Mouse (Mus musculus): ENCODE measurements around the gene Nudt8.

Nudt8 gene

DNA sequence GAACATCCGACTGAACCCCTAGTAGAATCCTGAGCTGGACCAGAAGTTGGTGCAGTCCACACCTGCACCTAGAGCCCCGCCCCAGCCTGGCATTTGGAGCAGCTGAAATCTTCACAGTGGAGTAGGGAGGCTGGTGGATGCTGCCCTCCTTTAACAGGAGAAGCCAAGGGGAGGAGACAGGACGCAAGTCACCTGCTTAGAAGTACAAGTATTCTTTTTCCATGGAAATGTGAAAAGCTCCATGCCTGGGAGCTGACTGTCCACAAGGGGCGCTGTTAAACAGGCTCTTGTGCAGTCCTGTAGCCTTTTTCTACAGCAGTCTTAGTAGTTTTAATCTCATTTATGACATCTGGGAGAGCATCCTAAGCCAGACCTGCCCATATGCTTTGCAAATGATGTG, 11.6 kb upstream of the Nudt8 start:
- no peak for DNase-seq

DNA sequence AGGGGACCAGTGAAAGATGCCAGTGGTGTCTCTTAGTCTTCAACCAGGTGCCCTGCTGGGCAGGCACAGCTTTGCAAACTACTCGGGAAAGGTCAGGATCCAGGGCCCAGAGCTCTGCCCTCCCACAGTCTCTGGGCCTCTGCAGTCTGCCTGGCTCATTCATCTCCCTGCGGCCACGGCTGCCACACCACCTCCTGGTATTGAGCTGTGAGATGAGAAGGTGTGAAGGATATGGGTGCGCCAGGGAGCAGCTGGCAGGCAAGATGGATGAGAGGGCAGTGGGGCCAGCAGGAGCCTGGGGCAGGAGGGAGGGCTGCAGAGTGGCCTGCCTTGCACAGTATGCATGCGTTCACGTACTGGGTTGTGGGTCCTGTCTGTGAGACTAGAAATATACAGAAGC, 9.6 kb upstream of the Nudt8 start:
- DNase-seq = no peak

DNA sequence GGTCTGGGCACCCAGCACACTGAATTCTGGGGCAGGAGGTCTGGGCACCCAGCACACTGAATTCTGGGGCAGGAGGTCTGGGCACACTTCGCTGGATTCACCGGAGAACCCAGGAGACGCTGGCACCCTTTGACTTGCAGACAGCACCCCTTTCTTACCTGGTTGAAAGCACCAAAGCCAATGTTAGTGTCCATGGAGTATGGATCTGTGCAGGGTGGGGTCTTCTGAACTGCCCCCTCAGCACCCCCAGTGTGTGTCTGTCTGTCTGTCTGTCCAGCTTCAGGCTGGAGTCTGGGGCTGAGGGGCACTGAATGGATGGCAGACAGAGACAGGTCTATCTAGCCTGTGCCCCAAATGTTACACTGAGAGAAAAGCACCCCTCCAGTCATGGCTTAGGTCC, 8.8 kb upstream of the Nudt8 start:
- no peak for DNase-seq

DNA sequence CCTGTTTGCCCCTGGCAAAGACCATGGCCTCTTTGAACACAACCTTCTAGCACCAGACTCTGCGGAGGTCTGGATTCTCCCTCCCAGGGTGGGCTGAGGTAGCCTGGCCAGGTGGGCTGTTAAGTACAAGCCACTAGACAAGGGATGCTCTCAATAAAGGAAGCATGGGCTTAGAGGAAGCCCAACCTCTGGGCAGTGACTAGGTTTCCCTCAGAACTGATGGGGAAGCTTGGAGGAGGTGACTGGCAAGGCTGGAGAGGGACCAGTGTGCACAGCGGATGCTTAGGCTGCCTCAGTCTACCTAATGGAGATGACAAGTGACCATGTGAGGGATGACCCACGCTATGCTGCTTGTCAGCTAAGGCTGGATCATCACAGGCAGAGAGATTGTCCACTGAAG, 8.4 kb upstream of the Nudt8 start:
- no peak for DNase-seq

DNA sequence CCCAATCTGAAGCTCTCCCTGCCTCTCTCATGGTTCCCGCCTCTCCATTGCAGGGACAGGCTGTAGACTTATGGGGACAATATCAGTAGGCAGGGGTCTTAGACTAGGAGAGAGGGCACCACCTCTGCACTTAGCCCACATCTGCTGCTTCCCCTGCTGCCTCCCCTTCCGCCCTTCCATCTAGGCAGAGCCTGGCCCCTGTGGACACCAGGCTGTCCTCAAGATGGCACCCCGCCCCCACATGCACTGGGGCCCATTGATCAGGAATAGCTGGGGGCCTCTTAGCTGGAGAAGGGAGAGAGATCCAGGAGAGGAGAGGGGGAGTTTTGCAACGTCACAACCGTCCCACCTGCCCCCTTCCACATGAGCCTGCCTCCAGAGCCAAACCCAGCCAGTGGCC, 8.0 kb upstream of the Nudt8 start, which contains the start of gene Tbx10:
Gene Tbx10, plus strand, starts transcription at position 337 of the 400 bp plus-strand sequence.
- DNase-seq = no peak

DNA sequence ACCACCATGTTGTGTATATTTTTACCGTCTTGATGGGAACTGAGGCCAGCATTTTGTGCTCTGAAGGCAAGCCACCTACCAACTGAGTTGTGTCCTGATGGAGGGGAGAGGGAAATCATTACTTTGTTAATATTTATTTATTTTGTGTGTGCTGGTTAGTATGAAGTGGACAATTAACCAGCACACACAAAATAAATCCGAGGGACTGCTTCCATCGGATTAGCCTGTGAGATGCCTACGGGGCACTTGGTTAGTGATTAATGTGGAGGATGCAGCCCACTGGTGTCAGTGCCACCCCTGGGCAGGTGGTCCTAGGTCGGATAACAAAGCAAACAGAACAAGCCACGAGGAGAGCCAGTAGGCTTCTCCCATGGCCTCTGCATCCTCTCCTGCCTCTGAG, 5.4 kb upstream of the Nudt8 start:
- no peak for DNase-seq

DNA sequence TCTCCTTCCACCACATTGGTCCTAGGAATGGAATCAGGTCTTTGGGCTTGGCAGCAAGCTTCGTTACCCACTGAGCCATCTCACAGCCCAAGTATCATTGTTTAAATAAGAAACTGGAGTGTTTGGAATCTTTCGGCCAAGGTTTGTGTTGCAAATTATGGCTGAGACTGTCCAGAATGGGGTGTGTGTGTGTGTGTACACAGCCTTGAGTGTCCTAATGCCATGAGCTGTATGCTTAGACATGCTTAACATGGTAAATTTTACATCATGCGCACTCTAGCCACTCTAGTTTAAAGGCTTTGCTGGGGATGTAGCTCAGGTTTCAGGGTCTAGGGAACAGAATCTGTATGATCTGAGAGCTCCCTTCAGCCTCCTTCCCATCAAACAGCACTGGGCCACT, 4.9 kb upstream of the Nudt8 start:
- DNase-seq = no peak

DNA sequence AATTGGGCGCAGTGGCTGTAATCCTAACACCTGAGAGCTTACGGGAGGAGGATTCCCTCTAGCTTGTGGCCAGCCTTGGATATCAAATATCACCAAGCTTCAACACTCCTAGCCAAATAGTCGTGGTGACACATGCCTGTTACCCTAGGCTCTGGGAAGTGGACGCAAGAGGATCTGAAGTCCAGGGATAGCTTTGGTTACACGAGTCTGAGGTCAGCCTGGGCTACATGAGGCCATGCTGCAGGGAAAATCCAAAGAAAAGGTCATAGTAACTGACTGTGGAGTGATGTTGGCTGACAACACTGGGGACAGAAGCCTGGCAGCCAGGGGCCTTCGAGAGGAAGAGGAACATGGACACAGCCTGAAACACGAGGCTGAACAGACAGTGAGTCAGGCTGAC, 4.3 kb upstream of the Nudt8 start:
- no peak for DNase-seq

DNA sequence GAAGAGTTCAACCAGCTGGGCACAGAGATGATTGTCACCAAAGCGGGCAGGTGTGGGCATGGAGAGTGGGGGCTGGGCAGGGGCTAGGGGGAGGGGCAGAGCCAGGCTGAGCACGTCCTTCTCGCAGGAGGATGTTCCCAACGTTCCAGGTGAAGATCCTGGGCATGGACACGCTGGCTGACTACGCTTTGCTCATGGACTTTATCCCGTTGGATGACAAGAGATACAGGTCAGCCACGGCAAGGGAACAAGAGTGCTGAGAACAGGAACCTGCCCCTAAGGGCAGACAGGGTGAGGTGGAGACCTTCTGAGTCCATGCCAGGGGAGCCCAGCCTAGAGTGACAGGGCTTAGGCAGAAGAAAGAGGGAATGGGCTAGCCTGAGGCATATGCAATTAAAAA, 3.6 kb upstream of the Nudt8 start:
- no peak for DNase-seq

DNA sequence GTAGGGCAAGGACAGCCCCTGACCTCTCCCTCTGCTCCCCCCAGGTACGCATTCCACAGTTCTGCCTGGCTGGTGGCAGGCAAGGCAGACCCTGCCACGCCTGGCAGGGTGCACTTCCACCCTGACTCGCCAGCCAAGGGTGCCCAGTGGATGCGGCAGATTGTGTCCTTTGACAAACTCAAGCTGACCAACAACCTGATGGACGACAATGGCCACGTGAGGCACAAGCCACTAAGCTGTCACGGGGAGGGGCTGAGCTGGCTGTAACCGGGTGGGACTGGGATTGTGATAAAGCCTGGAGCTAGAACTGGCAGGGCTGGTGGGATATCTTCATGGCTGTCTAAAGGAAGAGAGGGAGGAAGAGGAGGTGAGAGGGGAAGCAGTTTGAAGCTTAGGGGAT, 3.1 kb upstream of the Nudt8 start:
- no peak for DNase-seq

DNA sequence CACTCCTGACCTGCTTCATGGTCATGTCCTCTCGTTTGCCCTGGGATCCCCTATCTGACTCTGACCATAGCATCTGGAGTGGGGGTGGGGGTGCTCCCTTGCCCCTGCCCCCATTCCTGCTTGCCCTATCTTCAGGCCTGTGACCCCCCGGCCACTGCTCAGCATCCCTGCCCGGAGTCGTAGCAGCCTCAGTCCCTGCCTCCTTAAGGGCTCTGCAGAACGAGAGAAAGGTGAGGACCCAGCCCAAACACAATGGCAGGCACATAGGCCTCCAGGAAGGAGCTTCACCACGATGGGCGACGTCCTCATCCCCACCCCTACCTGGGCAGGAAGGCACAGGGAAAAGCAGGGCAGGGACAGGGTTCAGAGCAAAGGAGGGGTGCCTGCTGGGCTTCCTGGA, 2.0 kb upstream of the Nudt8 start:
- no peak for DNase-seq

DNA sequence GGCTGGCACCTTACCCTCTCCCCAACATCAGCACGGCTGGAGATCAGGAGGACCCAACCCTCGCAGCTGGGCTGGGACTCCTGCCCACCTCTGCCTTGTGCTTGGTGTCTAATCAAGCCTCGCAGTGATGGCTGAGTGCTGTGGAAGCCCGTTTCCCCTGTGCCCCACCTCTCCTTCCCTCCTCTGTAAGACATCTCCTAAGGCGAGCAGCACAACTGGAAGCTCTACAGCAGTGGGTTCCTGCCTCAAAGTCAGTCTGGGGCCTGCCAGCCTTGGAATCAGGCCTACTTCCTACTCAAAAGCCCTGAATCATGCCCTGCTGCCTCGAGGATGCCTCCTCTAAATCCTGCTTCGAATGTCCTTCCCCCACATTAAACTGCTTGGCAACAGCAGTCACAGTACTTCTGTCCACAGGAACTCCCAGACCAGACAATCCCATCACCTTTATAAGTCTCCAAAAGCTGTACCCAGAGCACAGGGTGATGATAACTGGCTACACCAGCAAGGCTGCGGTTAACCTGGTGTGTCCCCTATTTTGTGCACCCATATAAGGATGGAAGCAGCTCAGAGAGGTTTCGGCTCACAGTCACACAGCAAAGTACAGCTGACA, 1.2 kb upstream of the Nudt8 start:
- no peak for DNase-seq

DNA sequence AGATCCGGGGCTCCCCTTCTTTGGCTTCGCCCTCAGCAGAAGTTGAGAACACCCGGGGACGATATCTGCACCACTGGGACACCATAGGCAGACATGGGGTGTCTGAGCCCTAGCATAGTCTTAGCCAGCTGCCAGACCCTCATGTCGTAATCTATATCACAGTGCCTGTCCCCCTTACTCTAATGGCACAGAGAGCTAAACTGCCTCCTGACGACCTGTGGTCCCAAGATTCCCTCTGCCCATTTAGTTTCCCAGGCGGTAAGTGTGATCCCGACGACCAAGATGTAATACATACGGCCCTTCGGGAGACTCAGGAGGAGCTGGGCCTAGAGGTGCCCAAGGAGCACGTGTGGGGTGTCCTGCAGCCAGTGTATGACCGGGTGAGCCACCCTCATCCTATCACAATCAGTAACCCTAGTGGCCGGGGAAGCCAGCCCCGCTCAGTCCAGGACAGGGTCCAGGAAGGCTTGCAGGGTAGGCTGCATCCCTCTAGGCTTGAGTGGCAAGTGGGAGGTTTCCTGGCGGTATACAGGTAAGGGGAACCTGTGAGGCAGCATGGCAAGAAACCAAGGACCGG, 657 bp downstream of the Nudt8 start:
- no peak for DNase-seq

DNA sequence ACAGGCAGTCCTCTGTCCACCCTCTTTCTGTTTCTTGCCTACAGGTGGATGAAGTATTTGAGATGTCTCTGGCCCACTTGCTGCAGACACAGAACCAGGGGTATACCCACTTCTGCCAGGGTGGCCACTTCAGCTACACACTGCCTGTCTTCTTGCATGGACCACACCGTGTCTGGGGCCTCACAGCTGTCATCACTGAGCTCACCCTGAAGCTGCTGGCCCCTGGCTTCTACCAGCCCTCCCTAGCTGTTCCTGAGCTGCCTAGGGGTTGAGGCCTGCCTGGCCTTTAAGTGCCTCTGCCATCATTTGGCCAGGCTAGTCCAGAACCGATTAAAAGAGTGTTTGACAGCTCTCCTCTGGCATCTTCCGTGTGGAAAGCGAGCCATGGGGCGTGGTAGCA, 1.4 kb downstream of the Nudt8 start:
- DNase-seq = no peak

DNA sequence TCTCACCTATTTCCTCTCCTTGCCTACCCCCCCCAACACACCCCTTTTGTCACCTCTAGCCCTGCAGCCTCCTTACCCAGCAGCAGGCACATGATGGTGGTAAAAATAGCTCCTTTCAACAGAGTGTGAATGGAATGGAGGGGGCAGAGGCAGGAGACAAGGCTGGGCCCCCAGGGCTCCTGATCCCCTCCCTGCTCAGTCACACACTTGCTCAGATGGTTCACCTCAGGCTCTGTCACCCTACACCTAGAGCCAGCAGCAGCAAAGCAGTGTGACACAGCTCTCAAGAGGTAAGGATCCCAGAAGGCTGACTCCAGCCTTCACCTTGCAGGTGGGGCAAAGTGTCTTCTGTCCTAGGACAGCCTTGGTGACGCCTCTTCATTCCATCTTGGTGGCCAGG, 2.7 kb downstream of the Nudt8 start, which contains the start of gene Doc2g:
Gene Doc2g, plus strand, starts transcription at position 202 of the 400 bp plus-strand sequence.
- DNase-seq = no peak

DNA sequence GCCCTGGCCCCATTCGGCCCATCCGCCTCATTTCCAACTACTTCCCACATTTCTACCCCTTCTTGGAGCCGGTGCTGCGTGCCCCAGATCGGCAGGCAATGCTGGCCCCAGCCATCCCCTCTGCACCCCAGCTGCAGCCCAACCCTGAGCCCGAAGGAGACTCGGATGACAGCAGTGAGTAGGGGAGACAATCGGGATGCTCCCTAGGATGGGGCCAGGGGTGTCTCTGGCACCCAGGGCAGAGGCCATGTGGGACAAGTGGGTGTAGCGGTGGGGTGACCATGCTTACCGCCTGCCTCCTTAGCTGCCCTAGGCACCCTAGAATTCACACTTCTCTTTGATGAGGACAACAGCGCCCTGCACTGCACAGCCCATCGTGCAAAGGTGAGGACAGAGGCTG, 3.3 kb downstream of the Nudt8 start:
- no peak for DNase-seq

DNA sequence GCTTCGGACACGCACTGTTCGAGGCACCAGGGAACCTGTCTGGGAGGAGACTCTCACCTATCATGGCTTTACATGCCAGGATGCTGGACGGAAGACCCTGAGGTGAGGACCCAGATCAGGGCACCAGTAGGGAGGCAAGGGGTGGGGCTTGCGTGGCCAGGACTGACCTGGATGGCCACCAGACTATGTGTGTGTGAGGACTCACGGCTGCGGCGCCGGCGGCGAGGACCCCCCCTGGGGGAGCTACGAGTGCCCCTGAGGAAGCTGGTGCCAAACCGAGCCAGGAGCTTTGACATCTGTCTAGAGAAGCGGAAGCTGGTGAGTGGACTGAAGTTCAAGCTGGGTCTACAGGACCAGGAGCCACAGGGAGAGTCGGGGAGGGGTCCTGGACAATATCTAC, 4.0 kb downstream of the Nudt8 start:
- no peak for DNase-seq

DNA sequence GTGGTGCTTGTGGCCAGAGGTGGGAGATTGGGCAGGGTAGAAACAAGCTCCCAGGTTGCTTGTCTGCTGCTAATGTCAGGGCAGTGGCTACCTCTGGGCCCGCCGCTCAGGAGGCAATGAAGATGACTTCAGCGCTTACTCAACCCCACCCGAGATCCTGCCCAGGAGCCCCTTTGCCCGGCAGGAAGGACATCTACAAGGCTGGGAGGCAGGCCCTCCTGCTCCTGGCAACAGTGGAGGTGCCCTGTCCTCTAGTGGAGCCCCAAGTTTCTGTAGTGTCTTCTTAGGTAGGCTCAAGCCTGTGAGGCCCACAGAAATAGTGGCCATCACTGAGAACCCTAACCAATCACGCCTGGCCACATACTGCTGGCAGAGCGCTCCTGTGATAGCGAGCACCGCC, 4.7 kb downstream of the Nudt8 start:
- DNase-seq = no peak

DNA sequence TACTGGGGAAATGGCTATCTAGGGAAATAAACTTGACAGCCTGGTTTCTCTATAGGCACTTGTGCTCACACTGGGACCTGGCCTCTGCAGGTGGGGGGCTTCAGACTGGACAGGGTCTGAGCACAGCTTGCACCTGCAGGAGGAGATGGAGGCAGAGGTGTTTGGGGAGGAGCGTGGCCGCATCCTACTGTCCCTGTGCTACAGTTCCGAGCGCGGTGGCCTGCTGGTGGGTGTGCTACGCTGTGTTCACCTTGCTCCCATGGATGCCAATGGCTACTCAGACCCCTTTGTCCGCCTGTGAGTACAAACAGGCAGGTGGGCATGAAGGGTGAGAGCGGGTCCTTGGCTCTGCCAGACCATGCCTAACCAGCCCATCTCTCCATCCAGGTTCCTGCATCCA, 5.6 kb downstream of the Nudt8 start:
- DNase-seq = no peak

DNA sequence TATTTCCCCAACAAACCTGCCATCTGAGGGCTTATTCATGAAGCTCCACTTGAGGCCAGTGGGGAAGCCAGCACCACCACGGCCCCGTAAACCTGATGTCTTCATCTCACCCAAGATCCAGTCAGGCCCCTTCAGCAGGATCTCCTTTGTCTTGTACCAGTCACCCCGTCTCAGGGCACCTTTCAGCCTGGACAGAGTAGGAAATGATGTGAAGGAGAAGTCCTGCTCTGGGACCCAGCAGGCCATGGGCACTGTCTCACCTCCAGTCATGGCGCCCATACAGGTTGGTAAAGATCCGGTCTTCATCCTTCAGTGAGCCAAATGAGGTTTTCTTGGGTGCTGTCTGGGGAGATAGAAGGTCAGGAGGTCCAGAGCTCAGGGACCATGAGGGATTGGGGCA, 10.7 kb downstream of the Nudt8 start:
- no peak for DNase-seq

DNA sequence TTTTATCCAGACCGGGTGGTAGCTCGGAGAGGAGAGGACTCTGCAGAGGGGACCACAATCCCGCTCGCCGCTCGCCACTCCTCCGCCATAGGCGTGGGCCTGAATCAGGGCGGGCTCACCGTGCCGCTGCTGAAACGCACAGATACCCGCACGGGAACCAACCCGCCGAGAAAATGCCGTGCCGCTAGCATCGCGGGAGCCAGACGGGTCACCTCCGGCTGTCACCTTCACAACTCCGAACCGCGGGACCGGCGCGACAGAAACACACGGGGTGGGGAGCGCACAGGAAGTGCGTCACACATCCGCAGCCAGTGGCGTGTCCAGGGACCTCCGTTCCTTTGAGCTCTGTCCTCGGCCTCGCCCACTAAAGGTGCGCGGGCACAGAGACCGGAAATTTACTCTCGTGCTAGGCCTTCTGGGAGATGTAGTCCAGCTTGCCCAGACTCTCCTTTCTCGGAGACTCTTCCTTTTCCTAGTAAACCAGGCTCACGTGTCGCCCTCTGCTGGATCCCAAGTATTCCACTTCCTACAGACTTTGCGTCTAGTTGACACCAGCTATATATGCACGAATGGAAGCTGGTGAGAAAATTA, 12.1 kb downstream of the Nudt8 start, which contains the start of gene Ndufv1:
Gene Ndufv1, minus strand, starts transcription at position 375 of the 591 bp plus-strand sequence.
- peak; percentile 94 to 95 for DNase-seq

DNA sequence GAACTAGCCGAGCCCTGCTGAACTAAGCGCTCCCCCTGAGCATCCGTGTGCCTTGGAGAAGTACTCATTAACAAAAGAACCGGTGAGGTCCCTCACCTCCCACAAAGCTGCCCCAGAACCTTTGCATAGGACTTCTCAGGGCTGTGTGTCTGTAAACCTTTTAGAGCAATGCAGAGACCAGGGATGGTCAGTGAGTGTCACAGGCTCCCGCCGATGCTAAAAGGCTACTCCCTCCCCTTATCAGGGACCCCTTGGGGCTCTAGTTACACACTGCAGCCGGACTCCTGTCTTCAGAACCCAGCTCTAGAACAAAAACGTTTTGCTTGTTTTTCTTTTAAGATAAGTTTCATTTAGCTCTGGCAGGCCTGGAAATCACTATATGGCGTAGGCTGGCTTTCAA, 12.7 kb downstream of the Nudt8 start:
- DNase-seq = no peak

DNA sequence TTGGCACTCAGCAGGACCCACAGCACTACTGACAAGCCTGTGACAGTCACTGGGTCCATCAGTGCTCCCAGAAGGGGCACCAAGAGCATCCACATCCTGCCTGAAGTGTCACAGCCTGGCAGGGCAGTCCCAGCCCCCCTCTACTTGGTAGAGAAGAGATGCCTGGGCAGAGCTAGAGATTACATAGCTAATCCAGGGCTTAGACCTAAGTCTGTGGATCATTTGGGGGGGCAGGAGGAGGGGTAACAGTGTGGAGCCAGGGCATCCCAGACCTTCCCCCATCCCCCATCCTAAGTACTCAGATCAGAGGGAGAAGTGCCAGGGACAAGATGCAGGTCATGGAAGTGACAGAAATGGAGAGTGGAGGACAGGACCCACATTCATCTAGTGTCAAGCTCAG, 14.4 kb downstream of the Nudt8 start:
- no peak for DNase-seq

DNA sequence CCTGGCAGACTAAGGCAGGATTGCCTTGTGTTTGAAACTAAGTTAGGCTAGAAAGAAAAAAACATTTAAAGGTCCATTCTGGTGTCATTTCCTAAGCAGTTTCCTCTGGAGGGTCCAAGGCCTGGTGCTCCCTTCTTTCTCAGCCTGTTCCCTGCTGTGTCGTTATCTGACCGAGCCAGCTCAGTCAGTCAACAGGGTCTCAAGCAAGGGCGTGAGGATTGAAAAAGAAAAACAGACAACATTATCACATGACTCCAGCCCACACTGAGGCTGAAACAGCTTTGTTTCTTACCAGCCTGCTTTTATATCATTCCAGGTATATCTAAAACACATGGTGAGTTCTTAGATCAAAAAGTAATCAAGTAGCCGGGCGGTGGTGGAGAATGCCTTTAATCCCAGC, 15.3 kb downstream of the Nudt8 start:
- no peak for DNase-seq
